Mouse (Mus musculus): ENCODE measurements around the gene Rgs19.

The Rgs19 gene

GRCm38 (mm10) chr2:181683381-181683780 lies 10.4 kb downstream of the Rgs19 start:
- no peak for DNase-seq (ENCODE audit: low spot score in 2 of 2)

GRCm38 (mm10) chr2:181681978-181682377 lies 11.8 kb downstream of the Rgs19 start:
- DNase-seq (ENCODE audit: low spot score in 2 of 2): no peak

- peak in 1 of 2 experiments; percentile 52 for DNase-seq (ENCODE audit: low spot score in 2 of 2)
These were observed 13.1 kb downstream of the Rgs19 start for GRCm38 (mm10) chr2:181680716-181681117.

- DNase-seq (ENCODE audit: low spot score in 2 of 2): peak; percentile 83 to 84
These were observed 13.6 kb downstream of the Rgs19 start, which contains the start of gene Tcea2 for GRCm38 (mm10) chr2:181679951-181680715. TSS of gene Tcea2 (plus strand) at chr2:181680310.

- DNase-seq (ENCODE audit: low spot score in 2 of 2): peak; percentile 84 to 88
These were observed 15.0 kb downstream of the Rgs19 start for GRCm38 (mm10) chr2:181678780-181679179.

- DNase-seq (ENCODE audit: low spot score in 2 of 2): peak in 1 of 2 experiments; percentile 30
These were observed 16.1 kb downstream of the Rgs19 start for GRCm38 (mm10) chr2:181677755-181678098.

- DNase-seq (ENCODE audit: low spot score in 2 of 2): peak in 1 of 2 experiments; percentile 27
These were observed 16.6 kb downstream of the Rgs19 start for GRCm38 (mm10) chr2:181677096-181677754.

GRCm38 (mm10) chr2:181676424-181676823 lies 17.4 kb downstream of the Rgs19 start:
- DNase-seq (ENCODE audit: low spot score in 2 of 2): peak; percentile 31 to 54

GRCm38 (mm10) chr2:181675454-181675853 lies 18.3 kb downstream of the Rgs19 start:
- peak; percentile 70 to 74 for DNase-seq (ENCODE audit: low spot score in 2 of 2)

GRCm38 (mm10) chr2:181674934-181675333 lies 18.8 kb downstream of the Rgs19 start:
- DNase-seq (ENCODE audit: low spot score in 2 of 2): no peak

GRCm38 (mm10) chr2:181673501-181673900 lies 20.3 kb downstream of the Rgs19 start:
- no peak for DNase-seq (ENCODE audit: low spot score in 2 of 2)

- DNase-seq (ENCODE audit: low spot score in 2 of 2): no peak
These were observed 21.8 kb downstream of the Rgs19 start for GRCm38 (mm10) chr2:181671984-181672383.

- DNase-seq (ENCODE audit: low spot score in 2 of 2): peak in 1 of 2 experiments; percentile 32
These were observed 22.5 kb downstream of the Rgs19 start, which contains the start of gene Sox18 for GRCm38 (mm10) chr2:181671326-181671725. TSS of gene Sox18 (minus strand) at chr2:181671640.

GRCm38 (mm10) chr2:181670913-181671311 lies 22.9 kb downstream of the Rgs19 start:
- peak in 1 of 2 experiments; percentile 37 for DNase-seq (ENCODE audit: low spot score in 2 of 2)

GRCm38 (mm10) chr2:181670285-181670912 lies 23.4 kb downstream of the Rgs19 start:
- DNase-seq (ENCODE audit: low spot score in 2 of 2): no peak

- DNase-seq (ENCODE audit: low spot score in 2 of 2): no peak
These were observed 30.5 kb downstream of the Rgs19 start for GRCm38 (mm10) chr2:181663298-181663630.

GRCm38 (mm10) chr2:181662620-181663297 lies 31.0 kb downstream of the Rgs19 start:
- DNase-seq (ENCODE audit: low spot score in 2 of 2): no peak

- DNase-seq (ENCODE audit: low spot score in 2 of 2): peak; percentile 80 to 82
These were observed 34.1 kb downstream of the Rgs19 start for GRCm38 (mm10) chr2:181659609-181660055.

- peak; percentile 56 to 64 for DNase-seq (ENCODE audit: low spot score in 2 of 2)
These were observed 34.7 kb downstream of the Rgs19 start for GRCm38 (mm10) chr2:181658930-181659555.

- no peak for DNase-seq (ENCODE audit: low spot score in 2 of 2)
These were observed 35.2 kb downstream of the Rgs19 start for GRCm38 (mm10) chr2:181658528-181658927.

GRCm38 (mm10) chr2:181657441-181657840 lies 36.3 kb downstream of the Rgs19 start:
- DNase-seq (ENCODE audit: low spot score in 2 of 2): no peak
